Mouse (Mus musculus) embryonic fibroblast, embryonic 13.5 days (primary cell): ENCODE data around the gene Epha8. TPM values are rescaled to one million over a fixed set of nuclear protein-coding genes. Genes with fewer than 3 reads are reported as not detected.

Experiments
- H3K27ac ChIP-seq: 2 replicates; pipeline ENCODE4 v1.5.1; 2012; ENCODE audit warnings: low read length, control low read depth, inconsistent platforms; ENCODE audit not compliant: insufficient read depth
- H3K4me1 ChIP-seq: 2 replicates; pipeline ENCODE4 v1.6.1; 2011; ENCODE audit warnings: low read length; ENCODE audit not compliant: control insufficient read depth, insufficient read depth
- H3K4me3 ChIP-seq: 2 replicates; pipeline ENCODE4 v1.5.1; 2011; ENCODE audit warnings: mild to moderate bottlenecking, control low read depth, low read length; ENCODE audit not compliant: insufficient read depth
- CTCF ChIP-seq: IDR thresholded peaks from 2 replicates; pipeline ENCODE4 v1.5.1; 2011; ENCODE audit warnings: mild to moderate bottlenecking, control low read depth, low read length, moderate library complexity, borderline replicate concordance; ENCODE audit not compliant: insufficient read depth
- POLR2A ChIP-seq: IDR thresholded peaks from 2 replicates; pipeline ENCODE4 v1.6.1; 2011; ENCODE audit warnings: low read depth, mild to moderate bottlenecking, control low read depth, low read length, moderate library complexity
- polyA plus RNA-seq: library from polyadenylated mRNA; stranded (reverse); fragments of >200 nt; gene quantifications from 2 replicates; pipeline ENCODE4 v1.2.4, GENCODE M21; 2011; ENCODE audit warnings: low read depth; ENCODE audit not compliant: missing spikeins, insufficient read length

Epha8 gene
- polyA plus RNA-seq, 1 experiment, result not detected

DNA sequence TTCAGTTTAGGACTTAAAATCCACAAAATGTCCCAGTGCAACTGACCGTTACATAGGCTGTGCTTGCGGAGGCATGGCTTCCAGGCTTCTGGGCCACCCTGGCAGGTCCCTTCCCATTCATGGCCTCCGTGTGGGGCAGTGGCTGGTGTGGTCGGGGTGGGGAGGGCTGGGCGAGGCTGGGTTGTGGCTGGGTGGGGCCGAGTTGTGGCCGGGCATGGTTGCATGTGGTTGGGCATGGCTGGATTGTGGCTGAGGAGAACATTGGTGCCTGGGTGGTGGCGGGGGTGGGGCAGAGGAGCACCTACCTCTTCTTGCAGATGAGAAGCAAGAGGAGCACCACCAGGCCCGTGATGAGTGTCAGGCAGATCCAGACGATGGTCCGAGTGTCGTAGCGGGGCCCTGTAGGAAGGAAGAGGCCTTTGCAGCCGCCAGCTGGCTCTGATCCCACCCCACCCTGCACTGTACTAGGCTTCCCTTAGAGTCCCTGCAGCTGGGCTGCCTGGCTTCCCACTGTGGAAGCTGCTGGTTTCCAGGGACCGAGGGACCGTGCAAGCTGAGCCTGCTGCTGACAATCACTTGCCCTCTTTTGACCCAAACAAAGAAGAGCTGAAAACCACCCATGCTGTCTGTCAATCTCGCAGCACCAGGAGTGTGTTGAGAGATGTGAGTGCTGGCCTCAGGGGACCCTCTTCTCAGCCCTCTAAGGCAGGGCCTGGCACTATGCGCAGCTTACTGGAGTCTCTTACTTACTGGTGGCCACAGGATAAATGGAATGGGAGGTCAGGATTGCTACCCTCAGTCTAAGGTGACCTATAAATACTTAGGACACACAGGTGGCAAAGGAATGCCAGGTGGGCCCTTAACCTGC lies 21.6 kb downstream of the Epha8 start:
- H3K27ac ChIP-seq, result no peak overlapping the region
- TF ChIP-seq CTCF, result no peak
- TF ChIP-seq POLR2A, result no peak
- H3K4me3 ChIP-seq, result no peak overlapping the region
- H3K4me1 ChIP-seq, result no peaks in the 10 kb centered on the region

DNA sequence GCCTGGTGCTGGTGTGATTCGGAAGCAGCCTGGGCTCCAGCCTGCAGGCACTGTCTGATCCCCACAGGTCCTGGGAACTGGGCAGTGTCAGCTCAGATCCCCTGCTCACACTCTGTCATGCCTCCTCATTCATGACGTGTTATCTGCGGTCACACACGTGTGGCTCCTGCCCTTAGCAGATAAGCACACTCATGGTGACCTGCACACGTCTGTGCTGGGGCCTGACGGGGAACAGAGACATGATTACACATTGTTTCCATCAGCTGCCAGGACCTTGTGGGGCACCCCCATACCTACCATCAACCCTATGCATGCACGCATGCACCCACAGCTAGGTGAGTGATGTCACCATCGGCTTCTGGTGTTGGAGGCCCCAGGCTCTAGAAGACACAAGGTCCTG lies 26.1 kb downstream of the Epha8 start:
- no peak overlapping the region for H3K4me3 ChIP-seq
- TF ChIP-seq POLR2A (no peak), CTCF (no peak)
- no peaks in the 10 kb centered on the region for H3K4me1 ChIP-seq
- H3K27ac ChIP-seq, result no peak overlapping the region

DNA sequence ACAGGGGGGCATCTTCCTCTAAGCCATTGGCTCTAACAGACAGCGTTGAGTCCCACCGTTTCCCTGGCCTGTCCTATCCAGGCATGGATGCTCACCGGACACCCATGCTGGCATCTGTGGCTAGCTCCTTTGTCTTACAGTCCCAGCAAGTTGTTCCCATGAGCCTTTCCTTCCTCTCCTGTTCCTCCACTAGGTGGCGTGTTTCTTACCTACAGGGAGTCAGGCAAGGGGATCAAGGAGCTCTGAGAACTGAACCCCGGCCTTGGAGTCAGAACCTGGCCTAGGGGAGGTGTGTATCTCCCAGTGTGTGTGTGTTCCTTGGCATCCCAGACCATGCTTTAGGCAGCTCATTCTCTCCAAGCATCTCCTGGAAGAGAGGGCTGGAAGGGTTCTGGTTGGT lies 27.7 kb downstream of the Epha8 start:
- Histone ChIP-seq H3K4me1 (no peaks in the 10 kb centered on the region), H3K4me3 (no peak overlapping the region), H3K27ac (no peak overlapping the region)
- TF ChIP-seq CTCF, result peak; percentile 18; the same call in 1 of the 2 replicates
- no peak for TF ChIP-seq POLR2A

DNA sequence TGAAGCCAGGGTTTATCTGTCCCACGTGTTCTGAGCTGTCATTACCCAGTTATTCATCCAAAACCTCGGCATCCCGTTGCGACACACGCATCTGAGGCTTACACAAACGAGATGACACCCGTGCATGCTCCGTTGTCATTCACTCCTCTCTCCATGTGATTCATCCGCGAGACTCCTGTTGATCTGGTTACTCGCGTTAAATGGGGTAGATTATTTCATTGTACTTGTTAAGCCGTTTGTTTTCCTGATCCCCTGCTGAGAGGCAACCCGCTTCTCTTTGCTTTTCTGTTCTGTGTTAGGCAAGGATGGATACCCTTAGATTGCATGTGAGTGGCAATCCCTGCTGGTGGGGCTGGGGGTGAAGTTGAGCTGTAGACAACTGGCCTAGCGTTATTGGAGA lies 30.8 kb downstream of the Epha8 start:
- Histone ChIP-seq H3K27ac (no peak overlapping the region), H3K4me3 (no peak overlapping the region), H3K4me1 (no peaks in the 10 kb centered on the region)
- TF ChIP-seq POLR2A, result no peak
- no peak for TF ChIP-seq CTCF

DNA sequence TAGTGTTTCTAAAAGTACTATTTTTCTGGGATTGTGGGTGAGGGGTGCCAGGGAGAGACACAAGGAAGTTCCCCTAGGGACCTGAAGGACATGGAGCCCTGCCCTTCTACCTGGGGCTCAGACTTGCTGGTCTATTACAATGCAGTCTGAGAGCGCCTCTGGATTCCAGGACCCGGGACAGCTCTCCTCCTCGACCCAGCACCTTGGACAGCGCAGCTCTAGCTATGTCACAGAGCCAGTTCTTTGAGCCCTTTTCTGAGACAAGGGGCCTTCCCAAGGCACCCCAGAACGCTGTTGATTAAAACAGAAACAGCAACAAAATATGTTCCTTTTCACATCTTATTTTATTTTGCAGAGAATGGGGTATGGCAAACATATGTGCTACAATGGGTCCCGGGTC lies 32.1 kb downstream of the Epha8 start:
- TF ChIP-seq POLR2A (no peak), CTCF (no peak)
- Histone ChIP-seq H3K4me3 (no peak overlapping the region), H3K27ac (no peak overlapping the region)

DNA sequence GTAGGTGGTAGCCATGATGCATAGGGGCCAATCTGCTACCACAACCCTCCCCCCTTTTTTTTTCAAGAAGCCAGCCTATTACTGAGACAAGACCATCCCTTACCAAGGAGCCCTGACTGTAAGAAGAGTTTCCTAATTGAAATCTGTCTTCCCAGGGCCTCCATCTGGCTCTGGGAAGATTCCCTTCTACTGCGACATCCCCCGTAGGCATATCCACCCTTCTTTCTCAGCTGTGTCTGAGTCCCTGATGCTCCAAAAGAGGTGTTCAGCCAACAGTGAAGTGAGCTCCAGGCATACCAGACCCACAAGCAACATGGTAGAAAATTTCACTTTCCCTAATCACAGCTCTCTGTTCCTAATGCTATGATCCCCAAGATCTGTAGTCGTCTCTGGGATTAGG lies 37.1 kb downstream of the Epha8 start:
- H3K27ac ChIP-seq, result no peak overlapping the region
- H3K4me1 ChIP-seq, result no peaks in the 10 kb centered on the region
- no peak for TF ChIP-seq POLR2A
- no peak for TF ChIP-seq CTCF

More for the DNA sequence above, 32.1 kb downstream of the Epha8 start:
- H3K4me1 ChIP-seq, result no peaks in the 10 kb centered on the region

DNA sequence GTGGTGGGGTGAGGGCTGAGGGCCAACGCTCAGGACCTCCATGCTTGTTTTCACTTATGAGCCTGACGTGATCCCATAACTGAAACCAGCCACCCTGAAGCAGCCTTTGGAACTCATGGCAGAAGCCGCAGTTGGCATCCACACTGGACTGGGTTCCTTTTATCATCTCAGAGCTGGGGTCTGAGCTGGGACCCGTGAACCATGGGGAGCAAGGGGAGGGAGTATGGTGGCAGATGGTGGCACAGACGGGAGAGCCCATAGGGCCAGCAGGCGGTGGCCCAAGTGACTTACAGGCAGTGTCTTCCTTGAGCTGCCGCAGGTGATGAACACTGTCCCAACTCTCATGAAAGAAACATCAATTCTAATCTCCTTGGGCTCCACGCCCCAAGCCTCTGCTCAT lies 37.8 kb downstream of the Epha8 start:
- TF ChIP-seq POLR2A (no peak), CTCF (no peak)
- Histone ChIP-seq H3K4me3 (no peak overlapping the region), H3K27ac (no peak overlapping the region), H3K4me1 (no peaks in the 10 kb centered on the region)

More for the DNA sequence above, 37.1 kb downstream of the Epha8 start:
- H3K4me3 ChIP-seq, result no peak overlapping the region

DNA sequence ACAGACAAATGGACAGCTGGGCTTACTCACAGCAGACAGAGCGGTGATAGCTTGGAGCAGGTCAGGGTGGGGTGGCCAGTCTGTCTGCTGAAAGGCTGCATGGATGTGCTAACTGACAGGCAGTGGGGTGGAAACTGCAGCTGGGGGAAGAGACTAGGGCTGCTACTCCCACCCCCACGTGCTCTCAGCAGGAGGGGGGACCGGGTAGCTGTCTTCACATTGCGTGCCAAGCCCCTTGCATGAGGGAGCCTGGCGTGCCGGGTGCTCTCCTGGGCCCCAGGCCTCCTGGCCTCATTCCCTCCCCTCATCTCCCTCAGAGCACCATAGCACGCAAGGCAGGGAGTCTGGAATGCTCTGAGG lies 39.5 kb downstream of the Epha8 start:
- H3K4me1 ChIP-seq, result no peaks in the 10 kb centered on the region
- no peak overlapping the region for H3K4me3 ChIP-seq
- no peak overlapping the region for H3K27ac ChIP-seq
- no peak for TF ChIP-seq CTCF
- no peak for TF ChIP-seq POLR2A

GRCm38 (mm10) chr4:136916359-136917164 lies 40.1 kb downstream of the Epha8 start:
- Histone ChIP-seq H3K4me1 (no peaks in the 10 kb centered on the region), H3K4me3 (no peak overlapping the region), H3K27ac (no peak overlapping the region)
- TF ChIP-seq POLR2A (no peak), CTCF (no peak)

DNA sequence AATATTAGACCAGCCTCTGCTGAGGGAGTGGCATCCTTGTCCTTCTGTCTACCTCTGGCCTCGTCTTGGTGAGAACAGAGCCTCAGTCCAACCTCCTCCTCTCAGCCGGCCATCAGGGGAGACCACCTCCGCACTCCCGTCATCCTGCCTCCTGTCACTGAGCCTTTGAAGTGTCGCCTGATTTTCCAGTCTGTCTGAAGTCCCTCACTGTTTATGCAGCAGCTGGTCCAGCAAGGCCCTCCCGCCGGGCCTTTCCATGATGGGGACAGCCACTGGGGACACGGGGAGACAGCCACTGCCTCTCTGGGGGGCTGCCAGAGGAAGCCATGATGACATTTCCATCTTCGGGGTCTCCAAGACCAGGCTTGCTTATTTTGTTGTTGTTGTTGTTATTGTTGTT lies 43.8 kb downstream of the Epha8 start:
- TF ChIP-seq CTCF (no peak), POLR2A (no peak)
- Histone ChIP-seq H3K27ac (no peak overlapping the region), H3K4me1 (no peaks in the 10 kb centered on the region), H3K4me3 (no peak overlapping the region)
